Mouse (Mus musculus) myocyte (in vitro differentiated cells): ENCODE data around the gene Stk32c. TPM values are rescaled to one million over a fixed set of nuclear protein-coding genes. Genes with fewer than 3 reads are reported as not detected.
A peak's percentile ranks its signal among the peaks of the same experiment; 100 is the strongest.

Source experiments
- H3K27me3 ChIP-seq: one replicate; pipeline ENCODE4 v1.6.1; 2011; ENCODE audit not compliant: control insufficient read depth, insufficient read depth, insufficient read length
- H3K36me3 ChIP-seq: one replicate; pipeline ENCODE4 v1.6.1; 2011; ENCODE audit not compliant: control insufficient read depth, insufficient read depth
- H3K4me2 ChIP-seq: one replicate; pipeline ENCODE4 v1.6.1; 2011; ENCODE audit warnings: low read depth, control low read depth
- H3K4me3 ChIP-seq: one replicate; pipeline ENCODE4 v1.5.1; 2011; ENCODE audit warnings: mild to moderate bottlenecking, control low read depth, moderate library complexity
- H3K79me2 ChIP-seq: one replicate; pipeline ENCODE4 v1.6.1; 2011; ENCODE audit not compliant: control insufficient read depth, insufficient read depth
- H3ac ChIP-seq: one replicate; pipeline ENCODE4 v1.6.1; 2011; ENCODE audit not compliant: control insufficient read depth, insufficient read length
- CEBPB ChIP-seq: IDR thresholded peaks from 2 replicates; pipeline ENCODE4 v1.6.1; 2011; ENCODE audit warnings: mild to moderate bottlenecking, moderate library complexity; ENCODE audit not compliant: poor library complexity, insufficient read depth, severe bottlenecking
- E2F4 ChIP-seq: IDR thresholded peaks from one replicate; pipeline ENCODE4 v1.6.1; 2011; ENCODE audit warnings: mild to moderate bottlenecking, control low read depth, moderate library complexity; ENCODE audit not compliant: insufficient read depth
- MAX ChIP-seq: IDR thresholded peaks from one replicate; pipeline ENCODE4 v1.6.1; 2011; ENCODE audit warnings: low read depth, mild to moderate bottlenecking, control low read depth
- MYOD1 ChIP-seq, 3 experiments: IDR thresholded peaks; one replicate each; pipeline ENCODE4 v1.6.1; 2011; ENCODE audit warnings: control low read depth in 2 of 3, low read depth in 2 of 3, mild to moderate bottlenecking in 2 of 3, moderate library complexity in 1 of 3; ENCODE audit not compliant: insufficient read length in 2 of 3, control insufficient read depth in 1 of 3
- MYOG ChIP-seq, 3 experiments: IDR thresholded peaks; one replicate each; pipeline ENCODE4 v1.6.1; 2011; ENCODE audit warnings: control low read depth in 2 of 3, low read depth in 2 of 3, mild to moderate bottlenecking in 2 of 3; ENCODE audit not compliant: insufficient read length in 2 of 3, control insufficient read depth in 1 of 3, insufficient read depth in 1 of 3
- POLR2A ChIP-seq: IDR thresholded peaks from one replicate; pipeline ENCODE4 v1.6.1; 2011; ENCODE audit warnings: low read depth, mild to moderate bottlenecking, control low read depth, moderate library complexity; ENCODE audit not compliant: insufficient read length
- POLR2AphosphoS2 ChIP-seq: IDR thresholded peaks from one replicate; pipeline ENCODE4 v1.6.1; 2011; ENCODE audit warnings: low read depth, control low read depth; ENCODE audit not compliant: insufficient read length
- REST ChIP-seq: IDR thresholded peaks from one replicate; pipeline ENCODE4 v1.6.1; 2011; ENCODE audit warnings: mild to moderate bottlenecking, control low read depth, moderate library complexity; ENCODE audit not compliant: insufficient read depth, insufficient read length
- SRF ChIP-seq: IDR thresholded peaks from one replicate; pipeline ENCODE4 v1.6.1; 2011; ENCODE audit warnings: low read depth; ENCODE audit not compliant: control insufficient read depth, insufficient read length
- TCF12 ChIP-seq: IDR thresholded peaks from one replicate; pipeline ENCODE4 v1.6.1; 2011; ENCODE audit warnings: mild to moderate bottlenecking, control low read depth; ENCODE audit not compliant: poor library complexity, insufficient read depth, severe bottlenecking
- TCF3 ChIP-seq: IDR thresholded peaks from one replicate; pipeline ENCODE4 v1.6.1; 2011; ENCODE audit warnings: low read depth, control low read depth; ENCODE audit not compliant: insufficient read length
- USF1 ChIP-seq: IDR thresholded peaks from one replicate; pipeline ENCODE4 v1.6.1; 2011; ENCODE audit warnings: low read depth, mild to moderate bottlenecking, control low read depth, moderate library complexity
- polyA plus RNA-seq: library from polyadenylated mRNA; unstranded; fragments of >200 nt; fragmentation: generic; extraction: Trizol; gene quantifications from one replicate; pipeline ENCODE4 v1.2.1, GENCODE M21; 2012; ENCODE audit warnings: missing spikeins

Stk32c gene
- polyA plus RNA-seq, 1 experiment, result 1.0 TPM

- Histone ChIP-seq H3K36me3 (no peaks in the 10 kb centered on the region), H3K79me2 (no peaks in the 10 kb centered on the region), H3K4me3 (no peak overlapping the region), H3ac (no peak overlapping the region), H3K4me2 (peak overlapping the region; percentile 18), H3K27me3 (no peaks in the 10 kb centered on the region)
- TF ChIP-seq TCF3 (no peak), TCF12 (no peak), MYOD1 (IDR thresholded peaks at IDR 0.05; ENCODE audit: control insufficient read depth in 1 of 3, insufficient read length in 2 of 3, low read depth in 2 of 3) (no peak), E2F4 (no peak), MAX (no peak), POLR2AphosphoS2 (no peak), USF1 (no peak), CEBPB (no peak), MYOG (IDR thresholded peaks at IDR 0.05; ENCODE audit: control insufficient read depth in 1 of 3, insufficient read depth in 1 of 3, insufficient read length in 2 of 3, low read depth in 2 of 3) (no peak), REST (no peak), SRF (no peak), POLR2A (no peak)
These were observed 8.0 kb upstream of the Stk32c start for GRCm38 (mm10) chr7:139221072-139221471.

GRCm38 (mm10) chr7:139220303-139220702, 7.2 kb upstream of the Stk32c start:
- Histone ChIP-seq H3K4me3 (no peak overlapping the region), H3K36me3 (no peaks in the 10 kb centered on the region), H3K4me2 (no peak overlapping the region), H3K27me3 (no peaks in the 10 kb centered on the region), H3K79me2 (no peaks in the 10 kb centered on the region), H3ac (no peak overlapping the region)
- TF ChIP-seq POLR2AphosphoS2 (peak; percentile 32), USF1 (no peak), POLR2A (peak; percentile 32)

- no peak overlapping the region for H3K4me3 ChIP-seq
- no peaks in the 10 kb centered on the region for H3K27me3 ChIP-seq
- TF ChIP-seq USF1 (no peak), MYOD1 (IDR thresholded peaks at IDR 0.05; ENCODE audit: control insufficient read depth in 1 of 3, insufficient read length in 2 of 3, low read depth in 2 of 3) (no peak), TCF3 (no peak)
- no peaks in the 10 kb centered on the region for H3K79me2 ChIP-seq
- H3K4me2 ChIP-seq, result no peak overlapping the region
- no peak overlapping the region for H3ac ChIP-seq
- H3K36me3 ChIP-seq, result no peaks in the 10 kb centered on the region
These were observed 6.4 kb upstream of the Stk32c start for GRCm38 (mm10) chr7:139219486-139219885.

GRCm38 (mm10) chr7:139218641-139219415, 5.7 kb upstream of the Stk32c start:
- Histone ChIP-seq H3K79me2 (no peaks in the 10 kb centered on the region), H3K27me3 (no peaks in the 10 kb centered on the region), H3K36me3 (no peaks in the 10 kb centered on the region), H3K4me3 (no peak overlapping the region), H3ac (no peak overlapping the region), H3K4me2 (no peak overlapping the region)
- TF ChIP-seq POLR2A (no peak), MYOG (IDR thresholded peaks at IDR 0.05; ENCODE audit: control insufficient read depth in 1 of 3, insufficient read depth in 1 of 3, insufficient read length in 2 of 3, low read depth in 2 of 3) (no peak), USF1 (no peak)

- Histone ChIP-seq H3K4me3 (no peak overlapping the region), H3K36me3 (no peaks in the 10 kb centered on the region), H3K79me2 (no peaks in the 10 kb centered on the region), H3ac (no peak overlapping the region), H3K27me3 (no peaks in the 10 kb centered on the region), H3K4me2 (no peak overlapping the region)
- TF ChIP-seq MAX (no peak), REST (no peak), TCF3 (no peak), MYOG (IDR thresholded peaks at IDR 0.05; ENCODE audit: control insufficient read depth in 1 of 3, insufficient read depth in 1 of 3, insufficient read length in 2 of 3, low read depth in 2 of 3) (no peak), POLR2AphosphoS2 (no peak), USF1 (no peak), TCF12 (no peak)
These were observed 3.9 kb upstream of the Stk32c start for GRCm38 (mm10) chr7:139217046-139217445.

- TF ChIP-seq POLR2AphosphoS2 (no peak), E2F4 (no peak), TCF12 (no peak), TCF3 (no peak), REST (no peak), SRF (no peak), CEBPB (no peak), MYOD1 (IDR thresholded peaks at IDR 0.05; ENCODE audit: control insufficient read depth in 1 of 3, insufficient read length in 2 of 3, low read depth in 2 of 3) (no peak)
- no peak overlapping the region for H3K4me3 ChIP-seq
- no peaks in the 10 kb centered on the region for H3K27me3 ChIP-seq
- H3K36me3 ChIP-seq, result no peaks in the 10 kb centered on the region
- H3K4me2 ChIP-seq, result no peak overlapping the region
- H3K79me2 ChIP-seq, result no peaks in the 10 kb centered on the region
- no peak overlapping the region for H3ac ChIP-seq
These were observed 3.4 kb upstream of the Stk32c start for GRCm38 (mm10) chr7:139216464-139216863.
